Mouse (Mus musculus): ENCODE results near the gene Barhl1. TPM values are rescaled to one million over a fixed set of nuclear protein-coding genes. Genes with fewer than 3 reads are reported as not detected.

Gene Barhl1
- total RNA-seq, 2 experiments from 2014 or later, result not detected

- DNase-seq, result no peak
These were observed 55.6 kb downstream of the Barhl1 start for GRCm38 (mm10) chr2:28860678-28861423.

- no peak for DNase-seq
These were observed 57.2 kb downstream of the Barhl1 start for GRCm38 (mm10) chr2:28859303-28859702.

Other genes starting within 250 kb of the Barhl1 start
- gene Spaca9, start 216.9 kb downstream of the Barhl1 start, total RNA-seq (2021), result not detected
- 1 to 10 TPM; 1.0 to 1.7 TPM for gene Ak8, start 216.5 kb downstream of the Barhl1 start, total RNA-seq (2021)
- gene Gtf3c4, start 76.3 kb downstream of the Barhl1 start, total RNA-seq (2021), result 10 to 100 TPM; 34.5 to 40.0 TPM
- gene Ddx31, start 76.3 kb downstream of the Barhl1 start, total RNA-seq (2021), result 1 to 10 TPM; 7.7 to 9.0 TPM
- gene Cfap77, start 138.4 kb upstream of the Barhl1 start, total RNA-seq (2021), result under 1 TPM; 0.32 to 0.78 TPM
- gene Ttf1, start 143.6 kb upstream of the Barhl1 start, total RNA-seq (2021), result 10 to 100 TPM; 12.6 to 13.9 TPM
- 10 to 100 TPM; 40.2 to 44.2 TPM for gene Setx, start 207.5 kb upstream of the Barhl1 start, total RNA-seq (2021)

Data from layer of hippocampus, postnatal 36 days (tissue).